Mouse (Mus musculus) E14TG2a.4 (cell line): Measurements from ENCODE around the gene Dirc2.
A peak's percentile ranks its signal among the peaks of the same experiment; 100 is the strongest.

Experiments used
- H3K27me3 ChIP-seq: 2 replicates; pipeline ENCODE4 v1.6.1; 2014; ENCODE audit warnings: low read length, control low read depth; ENCODE audit not compliant: insufficient read depth
- H3K36me3 ChIP-seq: 2 replicates; pipeline ENCODE4 v1.6.1; 2014; ENCODE audit warnings: low read length, control low read depth; ENCODE audit not compliant: insufficient read depth
- H3K4me1 ChIP-seq: replicated peaks from 2 replicates; pipeline ENCODE4 v1.6.1; 2014; ENCODE audit warnings: low read depth, low read length, control low read depth
- H3K4me3 ChIP-seq: replicated peaks from 2 replicates; pipeline ENCODE4 v1.5.1; 2014; ENCODE audit warnings: mild to moderate bottlenecking, low read length
- H3K9me3 ChIP-seq: 2 replicates; pipeline ENCODE4 v1.6.1; 2014; ENCODE audit warnings: low read length, control low read depth
- CTCF ChIP-seq: conservative IDR thresholded peaks from 2 replicates; pipeline ENCODE4 v1.5.1; 2014; ENCODE audit warnings: low read length
- NANOG ChIP-seq: IDR thresholded peaks from 2 replicates; pipeline ENCODE4 v1.6.1; 2014; ENCODE audit warnings: borderline replicate concordance, low read length, mixed read lengths
- POU5F1 ChIP-seq: IDR thresholded peaks from 2 replicates; pipeline ENCODE4 v1.6.1; 2014; ENCODE audit warnings: low read length, borderline replicate concordance

The Dirc2 gene

GRCm38 (mm10) chr16:35677511-35678113 lies 91.5 kb downstream of the Dirc2 start:
- TF ChIP-seq NANOG: no peak
- no peak for TF ChIP-seq CTCF
- no peak for TF ChIP-seq POU5F1
- H3K4me1 ChIP-seq: peaks cover 19% of the 10 kb centered on the region

GRCm38 (mm10) chr16:35664847-35665246 lies 104.3 kb downstream of the Dirc2 start:
- TF ChIP-seq POU5F1 (no peak), NANOG (no peak), CTCF (no peak)
- Histone ChIP-seq H3K36me3 (peaks cover 17% of the 10 kb centered on the region), H3K27me3 (peaks cover 52% of the 10 kb centered on the region), H3K9me3 (no peaks in the 10 kb centered on the region), H3K4me3 (no peak overlapping the region), H3K4me1 (peaks cover 6% of the 10 kb centered on the region; the same call in 1 of the 2 replicates)

More at GRCm38 (mm10) chr16:35677511-35678113, 91.5 kb downstream of the Dirc2 start:
- Histone ChIP-seq H3K9me3 (no peaks in the 10 kb centered on the region), H3K36me3 (no peaks in the 10 kb centered on the region), H3K27me3 (peaks cover 13% of the 10 kb centered on the region), H3K4me3 (no peak overlapping the region)

- Histone ChIP-seq H3K27me3 (peaks cover 59% of the 10 kb centered on the region), H3K9me3 (no peaks in the 10 kb centered on the region), H3K36me3 (peaks cover 17% of the 10 kb centered on the region), H3K4me1 (peaks cover 13% of the 10 kb centered on the region; the same call in 1 of the 2 replicates), H3K4me3 (no peak overlapping the region)
- TF ChIP-seq NANOG (no peak), POU5F1 (no peak), CTCF (no peak)
These were observed 105.2 kb downstream of the Dirc2 start for GRCm38 (mm10) chr16:35663831-35664414.

GRCm38 (mm10) chr16:35660222-35660621 lies 108.9 kb downstream of the Dirc2 start:
- Histone ChIP-seq H3K36me3 (peaks cover 17% of the 10 kb centered on the region), H3K27me3 (peaks cover 84% of the 10 kb centered on the region), H3K4me3 (peak overlapping the region; percentile 77), H3K4me1 (peaks cover 13% of the 10 kb centered on the region; the same call in 1 of the 2 replicates), H3K9me3 (no peaks in the 10 kb centered on the region)
- TF ChIP-seq NANOG (no peak), CTCF (no peak), POU5F1 (no peak)

- Histone ChIP-seq H3K27me3 (peaks cover 85% of the 10 kb centered on the region), H3K36me3 (no peaks in the 10 kb centered on the region), H3K4me1 (peaks cover 4% of the 10 kb centered on the region; the same call in 1 of the 2 replicates), H3K4me3 (no peak overlapping the region), H3K9me3 (no peaks in the 10 kb centered on the region)
- TF ChIP-seq NANOG (no peak), CTCF (no peak), POU5F1 (no peak)
These were observed 115.2 kb downstream of the Dirc2 start for GRCm38 (mm10) chr16:35653951-35654350.

GRCm38 (mm10) chr16:35652706-35653105 lies 116.5 kb downstream of the Dirc2 start:
- H3K4me3 ChIP-seq: no peak overlapping the region
- H3K27me3 ChIP-seq: peaks cover 79% of the 10 kb centered on the region
- 0 out of 2 replicates have a peak, but pooled peaks cover under 1% of the 10 kb centered on the region for H3K36me3 ChIP-seq
- H3K9me3 ChIP-seq: no peaks in the 10 kb centered on the region
- TF ChIP-seq CTCF (no peak), POU5F1 (no peak), NANOG (no peak)
- H3K4me1 ChIP-seq: peaks cover 4% of the 10 kb centered on the region; the same call in 1 of the 2 replicates

- Histone ChIP-seq H3K9me3 (no peaks in the 10 kb centered on the region), H3K4me1 (peaks cover 4% of the 10 kb centered on the region; the same call in 1 of the 2 replicates), H3K4me3 (no peak overlapping the region), H3K36me3 (peaks cover 6% of the 10 kb centered on the region; the same call in 1 of the 2 replicates), H3K27me3 (peaks cover 79% of the 10 kb centered on the region)
- TF ChIP-seq NANOG (no peak), CTCF (no peak), POU5F1 (no peak)
These were observed 117.0 kb downstream of the Dirc2 start for GRCm38 (mm10) chr16:35652206-35652605.

GRCm38 (mm10) chr16:35648862-35649261 lies 120.3 kb downstream of the Dirc2 start:
- TF ChIP-seq NANOG (no peak), CTCF (no peak), POU5F1 (no peak)
- H3K4me1 ChIP-seq: peaks cover 13% of the 10 kb centered on the region
- H3K9me3 ChIP-seq: no peaks in the 10 kb centered on the region
- peaks cover 73% of the 10 kb centered on the region for H3K27me3 ChIP-seq
- H3K4me3 ChIP-seq: no peak overlapping the region
- peaks cover 7% of the 10 kb centered on the region; the same call in 1 of the 2 replicates for H3K36me3 ChIP-seq
